Mouse (Mus musculus): ENCODE measurements around the gene Ldlr. TPM values are rescaled to one million over a fixed set of nuclear protein-coding genes. Genes with fewer than 3 reads are reported as not detected.

Gene Ldlr
- polyA plus RNA-seq, 1 experiment from 2014 or later: 30.8 TPM

- H3K4me2 ChIP-seq (replicated peaks): no peak overlapping the region
- peaks cover 20% of the 10 kb centered on the region for H3K4me1 ChIP-seq
- H3K27me3 ChIP-seq: no peaks in the 10 kb centered on the region
- H3K4me3 ChIP-seq: no peak overlapping the region
- 82% methylated on average over 10 of the region's 10 CpGs for WGBS
- H3K36me3 ChIP-seq: peaks cover 60% of the 10 kb centered on the region
- no peak for ATAC-seq (ENCODE audit: low FRiP score, low read depth)
- no peak overlapping the region for H3K27ac ChIP-seq
- no peak overlapping the region for H3K9ac ChIP-seq
- H3K9me3 ChIP-seq: no peaks in the 10 kb centered on the region
Observed at GRCm38 (mm10) chr9:21728261-21728832, 5.1 kb downstream of the Ldlr start.

- Histone ChIP-seq H3K4me2 (replicated peaks) (no peak overlapping the region), H3K9ac (no peak overlapping the region), H3K4me1 (peaks cover 20% of the 10 kb centered on the region), H3K27ac (no peak overlapping the region), H3K9me3 (no peaks in the 10 kb centered on the region), H3K27me3 (no peaks in the 10 kb centered on the region), H3K36me3 (peaks cover 69% of the 10 kb centered on the region), H3K4me3 (no peak overlapping the region)
- ATAC-seq (ENCODE audit: low FRiP score, low read depth): no peak
- 78% methylated on average over 7 of the region's 7 CpGs for whole genome bisulfite sequencing
Observed at GRCm38 (mm10) chr9:21729264-21729663, 6.0 kb downstream of the Ldlr start.

- Histone ChIP-seq H3K27me3 (no peaks in the 10 kb centered on the region), H3K4me1 (no peaks in the 10 kb centered on the region), H3K36me3 (peaks cover 90% of the 10 kb centered on the region), H3K27ac (no peak overlapping the region), H3K9me3 (no peaks in the 10 kb centered on the region), H3K4me2 (replicated peaks) (no peak overlapping the region), H3K4me3 (no peak overlapping the region), H3K9ac (no peak overlapping the region)
- no peak for ATAC-seq (ENCODE audit: low FRiP score, low read depth)
- WGBS: 95% methylated on average over 9 of the region's 9 CpGs
Observed at GRCm38 (mm10) chr9:21732288-21732687, 9.0 kb downstream of the Ldlr start.

GRCm38 (mm10) chr9:21733446-21733845, 10.2 kb downstream of the Ldlr start:
- Histone ChIP-seq H3K9ac (no peak overlapping the region), H3K4me3 (no peak overlapping the region), H3K27ac (no peak overlapping the region), H3K27me3 (no peaks in the 10 kb centered on the region), H3K4me1 (no peaks in the 10 kb centered on the region), H3K36me3 (peaks cover 93% of the 10 kb centered on the region), H3K4me2 (replicated peaks) (no peak overlapping the region), H3K9me3 (no peaks in the 10 kb centered on the region)
- 93% methylated on average over 17 of the region's 17 CpGs for WGBS
- no peak for ATAC-seq (ENCODE audit: low FRiP score, low read depth)

GRCm38 (mm10) chr9:21733989-21734388, 10.7 kb downstream of the Ldlr start:
- H3K4me2 ChIP-seq (replicated peaks): no peak overlapping the region
- 96% methylated on average over 7 of the region's 7 CpGs for WGBS
- H3K9ac ChIP-seq: no peak overlapping the region
- no peak overlapping the region for H3K4me3 ChIP-seq
- no peak for ATAC-seq (ENCODE audit: low FRiP score, low read depth)
- no peaks in the 10 kb centered on the region for H3K9me3 ChIP-seq
- H3K4me1 ChIP-seq: no peaks in the 10 kb centered on the region
- H3K36me3 ChIP-seq: peaks cover 93% of the 10 kb centered on the region
- H3K27me3 ChIP-seq: no peaks in the 10 kb centered on the region
- no peak overlapping the region for H3K27ac ChIP-seq

- no peak for ATAC-seq (ENCODE audit: low FRiP score, low read depth)
- 90% methylated on average over 14 of the region's 14 CpGs for WGBS
- Histone ChIP-seq H3K9me3 (no peaks in the 10 kb centered on the region), H3K9ac (no peak overlapping the region), H3K27me3 (no peaks in the 10 kb centered on the region), H3K4me1 (no peaks in the 10 kb centered on the region), H3K36me3 (peaks cover 97% of the 10 kb centered on the region), H3K4me3 (no peak overlapping the region), H3K27ac (no peak overlapping the region), H3K4me2 (replicated peaks) (no peak overlapping the region)
Observed at GRCm38 (mm10) chr9:21735126-21735525, 11.8 kb downstream of the Ldlr start.

GRCm38 (mm10) chr9:21736580-21736979, 13.3 kb downstream of the Ldlr start:
- H3K4me1 ChIP-seq: no peaks in the 10 kb centered on the region
- H3K27ac ChIP-seq: no peak overlapping the region
- ATAC-seq (ENCODE audit: low FRiP score, low read depth): no peak
- no peak overlapping the region for H3K4me3 ChIP-seq
- no peak overlapping the region for H3K4me2 ChIP-seq (replicated peaks)
- no peaks in the 10 kb centered on the region for H3K27me3 ChIP-seq
- peaks cover 98% of the 10 kb centered on the region for H3K36me3 ChIP-seq
- H3K9ac ChIP-seq: no peak overlapping the region
- no peaks in the 10 kb centered on the region for H3K9me3 ChIP-seq
- 88% methylated on average over 3 of the region's 3 CpGs for WGBS

GRCm38 (mm10) chr9:21737188-21737587, 13.9 kb downstream of the Ldlr start:
- WGBS: 94% methylated on average over 10 of the region's 10 CpGs
- no peaks in the 10 kb centered on the region for H3K27me3 ChIP-seq
- no peak overlapping the region for H3K4me2 ChIP-seq (replicated peaks)
- no peak overlapping the region for H3K9ac ChIP-seq
- no peaks in the 10 kb centered on the region for H3K4me1 ChIP-seq
- no peak overlapping the region for H3K27ac ChIP-seq
- no peak for ATAC-seq (ENCODE audit: low FRiP score, low read depth)
- H3K9me3 ChIP-seq: no peaks in the 10 kb centered on the region
- H3K36me3 ChIP-seq: peaks cover 98% of the 10 kb centered on the region
- H3K4me3 ChIP-seq: no peak overlapping the region

- Histone ChIP-seq H3K9ac (no peak overlapping the region), H3K36me3 (peaks cover 94% of the 10 kb centered on the region), H3K4me1 (no peaks in the 10 kb centered on the region), H3K27me3 (no peaks in the 10 kb centered on the region), H3K4me2 (replicated peaks) (no peak overlapping the region), H3K27ac (no peak overlapping the region), H3K9me3 (no peaks in the 10 kb centered on the region), H3K4me3 (no peak overlapping the region)
- ATAC-seq (ENCODE audit: low FRiP score, low read depth): 0 out of 2 replicates have a peak, but pooled peaks have one; percentile 15
- 90% methylated on average over 7 of the region's 7 CpGs for WGBS
Observed at GRCm38 (mm10) chr9:21738776-21739175, 15.5 kb downstream of the Ldlr start.

GRCm38 (mm10) chr9:21740427-21740826, 17.1 kb downstream of the Ldlr start:
- Histone ChIP-seq H3K27ac (no peak overlapping the region), H3K4me3 (no peak overlapping the region), H3K9ac (no peak overlapping the region), H3K4me2 (replicated peaks) (no peak overlapping the region), H3K27me3 (no peaks in the 10 kb centered on the region), H3K4me1 (no peaks in the 10 kb centered on the region), H3K36me3 (peaks cover 94% of the 10 kb centered on the region), H3K9me3 (no peaks in the 10 kb centered on the region)
- ATAC-seq (ENCODE audit: low FRiP score, low read depth): no peak
- WGBS: 95% methylated on average over 14 of the region's 14 CpGs

- Histone ChIP-seq H3K4me3 (no peak overlapping the region), H3K36me3 (peaks cover 94% of the 10 kb centered on the region), H3K4me2 (replicated peaks) (no peak overlapping the region), H3K27ac (no peak overlapping the region), H3K27me3 (no peaks in the 10 kb centered on the region), H3K4me1 (no peaks in the 10 kb centered on the region), H3K9ac (no peak overlapping the region), H3K9me3 (no peaks in the 10 kb centered on the region)
- ATAC-seq (ENCODE audit: low FRiP score, low read depth): no peak
- 94% methylated on average over 11 of the region's 11 CpGs for WGBS
Observed at GRCm38 (mm10) chr9:21741514-21741913, 18.2 kb downstream of the Ldlr start.

GRCm38 (mm10) chr9:21747238-21747774, 24.0 kb downstream of the Ldlr start:
- WGBS: 83% methylated on average over 3 of the region's 3 CpGs
- Histone ChIP-seq H3K9ac (no peak overlapping the region), H3K4me2 (replicated peaks) (no peak overlapping the region), H3K9me3 (no peaks in the 10 kb centered on the region), H3K27ac (no peak overlapping the region), H3K27me3 (no peaks in the 10 kb centered on the region), H3K4me1 (peaks cover 3% of the 10 kb centered on the region; the same call in 1 of the 2 replicates), H3K36me3 (peaks cover 85% of the 10 kb centered on the region), H3K4me3 (no peak overlapping the region)
- no peak for ATAC-seq (ENCODE audit: low FRiP score, low read depth)

- no peak overlapping the region for H3K4me3 ChIP-seq
- peaks cover 77% of the 10 kb centered on the region for H3K36me3 ChIP-seq
- H3K9ac ChIP-seq: no peak overlapping the region
- H3K9me3 ChIP-seq: no peaks in the 10 kb centered on the region
- peaks cover 9% of the 10 kb centered on the region for H3K4me1 ChIP-seq
- no peak for ATAC-seq (ENCODE audit: low FRiP score, low read depth)
- H3K27ac ChIP-seq: no peak overlapping the region
- 77% methylated on average over 7 of the region's 7 CpGs for WGBS
- no peaks in the 10 kb centered on the region for H3K27me3 ChIP-seq
- H3K4me2 ChIP-seq (replicated peaks): no peak overlapping the region
Observed at GRCm38 (mm10) chr9:21748033-21748432, 24.8 kb downstream of the Ldlr start.

Data from limb, embryonic 13.5 days (tissue).